Mouse (Mus musculus) natural killer cell, adult 2 months (primary cell): Measurements from ENCODE around the gene Vmn1r87.

ENCODE experiments used
- DNase-seq, 2 experiments: peaks; one replicate each; pipeline ENCODE4 v3.0.0; 2022; ENCODE audit warnings: low spot score in 2 of 2

Gene Vmn1r87

GRCm38 (mm10) chr7:13140057-13140456, at the start of gene Vmn1r87:
TSS of gene Vmn1r87 (minus strand) at chr7:13140157.
- no peak for DNase-seq

DNA sequence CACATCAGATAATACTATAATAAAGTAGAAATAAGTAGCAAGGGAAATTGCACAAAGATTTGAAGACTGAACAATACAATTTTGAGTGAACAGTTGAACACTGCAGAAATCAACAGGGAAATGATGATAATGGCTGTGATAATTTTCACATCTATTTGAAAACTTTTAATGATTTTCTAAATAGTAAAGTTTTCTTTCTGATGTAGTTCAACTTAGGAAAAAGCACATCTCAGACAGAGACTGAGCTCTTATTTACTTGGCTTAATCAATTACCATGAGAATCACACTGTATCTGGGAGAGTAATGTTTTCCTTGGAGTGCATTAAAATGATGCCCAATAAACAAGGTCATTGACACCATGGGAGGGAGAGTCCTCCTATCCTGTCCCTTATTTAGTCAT, 19.3 kb upstream of the Vmn1r87 start, which contains the start of gene Vmn1r88:
TSS of gene Vmn1r88 (plus strand) at position 301 of the 400 bp plus-strand sequence.
- no peak for DNase-seq

DNA sequence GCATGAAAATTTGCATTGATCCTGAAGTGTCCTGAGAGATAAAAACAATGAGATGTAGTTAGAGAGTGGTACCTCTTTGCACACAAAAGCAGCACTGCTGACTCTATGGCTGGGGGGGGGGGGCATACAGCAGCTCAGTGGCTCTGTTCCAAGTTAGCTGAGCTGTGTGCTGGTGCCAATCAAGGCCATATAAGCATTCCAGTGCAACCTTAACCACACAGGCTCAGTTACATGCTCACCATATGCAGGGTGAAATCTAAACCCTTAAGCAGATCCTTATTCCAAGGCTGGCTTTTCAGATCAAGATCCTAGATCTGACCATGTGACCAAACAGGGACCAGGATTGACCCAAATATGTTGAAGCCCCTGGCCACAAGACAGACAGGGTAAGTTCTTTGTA, 2.6 kb downstream of the Vmn1r87 start:
- no peak for DNase-seq

GRCm38 (mm10) chr7:13131856-13132255, 8.1 kb downstream of the Vmn1r87 start:
- no peak for DNase-seq

- DNase-seq = peak; percentile 15 to 33
Measured at GRCm38 (mm10) chr7:13123554-13124153, 16.3 kb downstream of the Vmn1r87 start.

DNA sequence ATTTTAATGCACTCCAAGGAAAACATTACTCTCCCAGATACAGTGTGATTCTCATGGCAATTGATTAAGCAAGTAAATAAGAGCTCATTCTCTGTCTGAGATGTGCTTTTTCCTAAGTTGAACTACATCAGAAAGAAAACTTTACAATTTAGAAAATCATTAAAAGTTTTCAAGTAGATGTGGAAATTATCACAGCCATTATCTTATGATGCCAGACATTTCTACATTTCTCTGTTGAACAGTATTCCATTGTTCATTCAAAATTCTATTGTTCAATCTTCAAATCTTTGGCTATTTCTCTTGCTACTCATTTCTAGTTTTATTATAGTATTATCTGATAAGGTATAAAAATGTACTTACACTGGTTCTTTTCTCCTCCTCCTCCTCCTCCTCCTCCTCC, 20.1 kb downstream of the Vmn1r87 start, which contains the start of gene Vmn1r86:
TSS of gene Vmn1r86 (minus strand) at position 101 of the 400 bp plus-strand sequence.
- DNase-seq = no peak

DNA sequence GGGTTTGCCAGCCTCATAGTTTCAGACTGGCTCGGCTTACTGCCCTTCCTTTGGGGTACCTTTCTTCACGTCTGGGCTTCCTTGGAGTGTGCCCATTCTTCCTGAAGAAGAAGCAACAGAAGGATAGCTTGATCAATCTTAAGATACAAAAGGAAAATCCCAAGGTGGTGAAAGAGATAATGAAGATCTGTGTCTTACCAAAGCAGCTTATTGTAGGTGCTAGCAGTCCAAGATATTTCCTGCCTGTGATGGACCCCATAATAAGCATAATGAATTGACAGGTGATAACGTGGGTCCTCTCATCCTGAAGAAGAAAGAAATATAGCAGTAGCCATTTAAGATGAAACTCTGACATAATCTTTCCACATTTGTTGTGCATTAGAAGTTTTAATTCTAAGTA, 44.9 kb downstream of the Vmn1r87 start, which contains the start of gene Vmn1r85:
TSS of gene Vmn1r85 (minus strand) at position 101 of the 400 bp plus-strand sequence.
- DNase-seq = no peak
